Mouse (Mus musculus) stomach, postnatal 0 days (tissue): ENCODE results near the gene Gcc2. TPM values are rescaled to one million over a fixed set of nuclear protein-coding genes. Genes with fewer than 3 reads are reported as not detected.
"Not testable (repeated sequence)": the region's sequence is repeated elsewhere in the genome, so short reads cannot be mapped to it uniquely, and the experiment has no call there.

Source experiments
- ATAC-seq: fragments of 200-750 bp; cut with Nextera tagmentation; 2 replicates; pipeline ENCODE4 v1.8.0; 2017; ENCODE audit not compliant: low FRiP score, low TSS enrichment
- DNase-seq: peaks from one replicate; pipeline ENCODE4 v3.0.0-alpha.2; 2016; ENCODE audit warnings: low spot score
- H3K27ac ChIP-seq: fragments of 300-500 bp; sonication (generic); replicated peaks from 2 replicates; pipeline ENCODE4 v1.5.1; 2014; ENCODE audit warnings: mild to moderate bottlenecking, control low read depth
- H3K27me3 ChIP-seq: fragments of 300-500 bp; sonication (generic); 2 replicates; pipeline ENCODE4 v1.6.1; 2014; ENCODE audit warnings: low read length; ENCODE audit not compliant: control insufficient read depth, insufficient read depth
- H3K36me3 ChIP-seq: fragments of 300-500 bp; sonication (generic); 2 replicates; pipeline ENCODE4 v1.6.1; 2014; ENCODE audit warnings: low read length, mixed read lengths; ENCODE audit not compliant: control insufficient read depth, insufficient read depth
- H3K4me1 ChIP-seq: fragments of 300-500 bp; sonication (generic); replicated peaks from 2 replicates; pipeline ENCODE4 v1.6.1; 2014; ENCODE audit warnings: antibody characterized with exemption; ENCODE audit not compliant: control insufficient read depth, insufficient read depth
- H3K4me2 ChIP-seq: fragments of 300-500 bp; sonication (generic); replicated peaks from 2 replicates; pipeline ENCODE4 v1.6.1; 2014; ENCODE audit warnings: low read depth, mild to moderate bottlenecking, control low read depth, moderate library complexity
- H3K4me3 ChIP-seq: fragments of 300-500 bp; sonication (generic); 2 replicates; pipeline ENCODE4 v1.5.1; 2014; ENCODE audit warnings: low read depth, low read length, control low read depth
- H3K9ac ChIP-seq: fragments of 300-500 bp; sonication (generic); 2 replicates; pipeline ENCODE4 v1.6.1; 2014; ENCODE audit warnings: mild to moderate bottlenecking, low read length, control low read depth, mixed read lengths
- H3K9me3 ChIP-seq: fragments of 300-500 bp; sonication (generic); 2 replicates; pipeline ENCODE4 v1.6.1; 2016; ENCODE audit warnings: low read length; ENCODE audit not compliant: control insufficient read depth
- CTCF ChIP-seq: IDR thresholded peaks from 2 replicates; pipeline ENCODE4 v1.5.1; 2016; ENCODE audit warnings: antibody characterized with exemption, low read depth, mild to moderate bottlenecking, moderate library complexity
- EP300 ChIP-seq: optimal IDR thresholded peaks from 2 replicates; pipeline ENCODE3; 2016; ENCODE audit warnings: antibody characterized with exemption
- WGBS: fragments of 180-500 bp; shearing (Covaris S2); extraction: QIAGEN DNeasy Blood & Tissue Kit; methylation state at CpG from one replicate; pipeline ENCODE4 v1.1.7; 2014; 5-methylcytosine and 5-hydroxymethylcytosine counted together
- polyA plus RNA-seq: library from polyadenylated mRNA; unstranded; fragments of >200 nt; fragmentation: Nextera tagmentation; extraction: Ambion mirVana; gene quantifications from 2 replicates; pipeline ENCODE4 v1.2.1, GENCODE M21; 2015

The Gcc2 gene
- polyA plus RNA-seq, 1 experiment from 2014 or later: 65.7 TPM

- Histone ChIP-seq H3K27me3 (no peaks in the 10 kb centered on the region), H3K4me1 (no peaks in the 10 kb centered on the region), H3K36me3 (no peaks in the 10 kb centered on the region), H3K4me3 (no peak overlapping the region), H3K4me2 (no peak overlapping the region), H3K27ac (peak overlapping the region; percentile 83), H3K9me3 (no peaks in the 10 kb centered on the region), H3K9ac (no peak overlapping the region)
- 60% methylated on average over 1 of the region's 1 CpGs for WGBS
- no peak for TF ChIP-seq CTCF
- TF ChIP-seq EP300: no peak
- DNase-seq: no peak
- peak; percentile 38; the same call in 1 of the 2 replicates for ATAC-seq
Observed at GRCm38 (mm10) chr10:58336156-58336555, 80.9 kb downstream of the Gcc2 start.

GRCm38 (mm10) chr10:58337091-58337490 is 81.8 kb downstream of the Gcc2 start:
- H3K9ac ChIP-seq, H3K9me3 ChIP-seq, H3K36me3 ChIP-seq, ATAC-seq, H3K4me3 ChIP-seq, DNase-seq, H3K27me3 ChIP-seq, H3K4me1 ChIP-seq, H3K4me2 ChIP-seq: not testable (repeated sequence)
- 87% methylated on average over 4 of the region's 4 CpGs for WGBS
- peak overlapping the region; percentile 83 for H3K27ac ChIP-seq

GRCm38 (mm10) chr10:58338590-58338989 is 83.3 kb downstream of the Gcc2 start:
- no peak for DNase-seq
- H3K9me3 ChIP-seq: no peaks in the 10 kb centered on the region
- no peaks in the 10 kb centered on the region for H3K36me3 ChIP-seq
- H3K4me1 ChIP-seq: 0 out of 2 replicates have a peak, but pooled peaks cover 2% of the 10 kb centered on the region
- H3K4me3 ChIP-seq: no peak overlapping the region
- no peak for ATAC-seq
- H3K27me3 ChIP-seq: no peaks in the 10 kb centered on the region
- H3K9ac ChIP-seq: no peak overlapping the region
- no peak for TF ChIP-seq CTCF
- no peak for TF ChIP-seq EP300
- peak overlapping the region; percentile 30; the same call in 1 of the 2 replicates for H3K27ac ChIP-seq
- WGBS: 21% methylated on average over 1 of the region's 1 CpGs
- H3K4me2 ChIP-seq: no peak overlapping the region

- no peak overlapping the region for H3K4me2 ChIP-seq
- H3K9ac ChIP-seq: no peak overlapping the region
- no peaks in the 10 kb centered on the region for H3K36me3 ChIP-seq
- 0 out of 2 replicates have a peak, but pooled peaks cover 2% of the 10 kb centered on the region for H3K4me1 ChIP-seq
- 41% methylated on average over 2 of the region's 2 CpGs for WGBS
- ATAC-seq (peak; percentile 63; the same call in 1 of the 2 replicates), DNase-seq (no peak)
- H3K4me3 ChIP-seq: no peak overlapping the region
- H3K27ac ChIP-seq: peak overlapping the region; percentile 86
- no peaks in the 10 kb centered on the region for H3K9me3 ChIP-seq
- TF ChIP-seq EP300: no peak
- TF ChIP-seq CTCF: no peak
- no peaks in the 10 kb centered on the region for H3K27me3 ChIP-seq
Observed at GRCm38 (mm10) chr10:58341685-58342084, 86.4 kb downstream of the Gcc2 start.

GRCm38 (mm10) chr10:58342199-58342598 is 86.9 kb downstream of the Gcc2 start:
- H3K36me3 ChIP-seq: no peaks in the 10 kb centered on the region
- no peak overlapping the region for H3K4me2 ChIP-seq
- no peaks in the 10 kb centered on the region for H3K9me3 ChIP-seq
- H3K27me3 ChIP-seq: no peaks in the 10 kb centered on the region
- WGBS: 29% methylated on average over 2 of the region's 2 CpGs
- ATAC-seq (no peak), DNase-seq (no peak)
- H3K4me1 ChIP-seq: 0 out of 2 replicates have a peak, but pooled peaks cover 2% of the 10 kb centered on the region
- peak overlapping the region; percentile 86 for H3K27ac ChIP-seq
- H3K4me3 ChIP-seq: no peak overlapping the region
- H3K9ac ChIP-seq: no peak overlapping the region
- TF ChIP-seq EP300 (no peak), CTCF (no peak)

- Histone ChIP-seq H3K9ac (no peak overlapping the region), H3K36me3 (no peaks in the 10 kb centered on the region), H3K9me3 (no peaks in the 10 kb centered on the region), H3K4me2 (no peak overlapping the region), H3K4me1 (0 out of 2 replicates have a peak, but pooled peaks cover 2% of the 10 kb centered on the region), H3K27me3 (no peaks in the 10 kb centered on the region), H3K27ac (peak overlapping the region; percentile 45; the same call in 1 of the 2 replicates), H3K4me3 (no peak overlapping the region)
- TF ChIP-seq CTCF (no peak), EP300 (no peak)
- WGBS: 80% methylated on average over 3 of the region's 3 CpGs
- ATAC-seq (no peak), DNase-seq (no peak)
Observed at GRCm38 (mm10) chr10:58343552-58343951, 88.3 kb downstream of the Gcc2 start.
